Mouse (Mus musculus) heart, adult 18-20 months (tissue): ENCODE results near the gene Lmo4. TPM values are rescaled to one million over a fixed set of nuclear protein-coding genes. Genes with fewer than 3 reads are reported as not detected.

Experiments
- DNase-seq, 2 experiments: peaks; one replicate each; pipeline ENCODE4 v3.0.0; 2021 to 2022; ENCODE audit warnings: mixed read lengths in 1 of 2
- total RNA-seq, 2 experiments: library from RNA; stranded (reverse); gene quantifications; 2 replicates each; pipeline ENCODE4 v1.2.3; 2021

Lmo4 gene
- total RNA-seq, 2 experiments from 2014 or later, result 28.6 to 29.1 TPM

DNA sequence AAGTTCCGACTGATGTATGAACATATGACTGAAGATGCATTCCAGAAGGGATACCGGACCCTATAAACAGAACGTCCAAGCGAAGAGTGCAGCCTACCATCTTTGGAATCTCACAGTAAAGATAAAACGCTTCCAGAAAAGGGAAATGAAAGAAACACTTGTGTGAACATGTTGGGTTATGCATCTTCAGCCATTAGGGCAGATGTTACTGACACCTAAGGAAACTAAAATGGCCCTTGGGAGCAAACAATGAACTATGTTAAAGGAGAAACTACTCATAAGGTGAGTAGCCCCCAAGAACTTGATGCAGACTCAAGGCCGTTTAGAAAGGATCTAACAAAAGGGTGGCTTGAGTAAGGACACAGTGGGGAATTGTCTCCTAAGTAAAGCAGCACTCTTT, 54.0 kb downstream of the Lmo4 start:
- no peak for DNase-seq

DNA sequence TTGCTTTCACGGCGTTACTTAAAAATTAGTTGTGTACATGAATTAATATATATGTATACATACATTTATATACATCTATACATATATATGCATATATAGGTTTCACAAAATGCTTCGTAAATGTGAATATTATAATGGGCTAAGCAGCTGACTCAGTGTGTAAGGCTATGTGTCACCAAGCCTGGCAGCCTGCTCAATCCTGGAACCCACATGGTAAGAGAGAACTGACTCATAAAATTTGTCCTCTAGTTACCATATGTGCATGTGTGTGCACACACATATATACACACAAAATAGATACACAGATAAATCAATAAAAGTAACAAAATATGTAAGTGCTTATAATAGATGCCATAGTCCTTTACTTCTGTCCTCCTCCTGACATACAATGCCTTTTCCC, 56.8 kb downstream of the Lmo4 start:
- no peak for DNase-seq

GRCm38 (mm10) chr3:144147244-144147643, 57.8 kb downstream of the Lmo4 start:
- DNase-seq, result no peak

DNA sequence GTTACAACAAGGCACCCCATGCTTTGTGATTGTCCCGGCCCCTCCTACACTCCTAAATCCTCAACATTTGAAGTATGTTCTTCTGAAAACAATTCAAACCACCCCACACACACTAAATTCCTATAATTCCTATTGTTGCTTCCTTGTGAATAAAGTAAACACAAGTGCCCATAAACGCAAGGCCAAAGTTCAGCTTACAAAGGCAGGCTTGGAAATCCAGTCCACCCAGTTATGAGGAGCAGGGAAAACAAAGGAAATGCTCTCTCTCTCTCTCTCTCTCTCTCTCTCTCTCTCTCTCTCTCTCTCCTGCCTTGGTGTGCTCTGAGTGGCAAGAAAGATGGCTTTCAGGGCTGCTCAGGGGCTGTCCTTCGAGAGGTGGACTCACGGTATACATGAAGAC, 61.0 kb downstream of the Lmo4 start:
- DNase-seq, result no peak

DNA sequence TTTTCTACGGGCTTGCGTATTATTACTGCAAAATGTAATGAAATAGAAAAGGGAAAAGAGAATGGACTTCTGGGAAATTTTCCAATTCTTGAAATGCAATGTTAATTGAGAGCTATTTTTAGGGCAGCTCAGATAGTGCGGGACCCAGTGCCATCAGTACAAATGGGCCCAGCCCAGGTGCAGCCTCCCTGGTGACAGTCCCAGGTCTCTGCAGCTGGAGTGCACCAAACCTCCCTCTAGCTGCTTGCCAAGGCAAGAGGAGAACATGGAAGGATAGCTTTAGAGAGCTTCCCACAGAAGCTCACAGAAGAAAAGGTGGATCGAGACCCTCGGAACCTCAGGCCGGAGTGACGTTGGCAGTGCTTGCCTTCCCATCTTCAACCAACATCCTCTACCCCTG, 62.1 kb downstream of the Lmo4 start:
- no peak for DNase-seq

GRCm38 (mm10) chr3:144141786-144142185, 63.2 kb downstream of the Lmo4 start:
- no peak for DNase-seq

GRCm38 (mm10) chr3:144140816-144141215, 64.2 kb downstream of the Lmo4 start:
- no peak for DNase-seq

DNA sequence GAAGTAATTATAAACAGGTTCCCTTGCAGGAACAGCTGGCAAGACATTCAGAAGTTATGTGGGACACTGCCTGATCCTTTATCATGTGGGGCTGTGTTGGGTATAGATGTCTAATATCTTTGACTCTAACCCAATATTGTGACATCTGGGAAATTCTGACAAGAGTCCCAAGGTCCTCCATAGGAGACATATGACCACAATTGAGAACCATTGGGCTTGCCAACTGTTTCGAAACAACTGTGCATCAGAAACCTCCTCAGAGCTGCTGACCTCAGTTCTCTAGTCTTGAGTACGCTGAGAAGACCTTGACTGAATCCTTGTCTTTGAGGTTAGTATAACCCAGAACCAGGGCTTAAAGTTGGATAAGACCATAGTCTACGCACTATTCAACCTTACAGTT, 66.4 kb downstream of the Lmo4 start:
- DNase-seq, result no peak
